Mouse (Mus musculus): ENCODE measurements around the gene Zfp462. TPM values are rescaled to one million over a fixed set of nuclear protein-coding genes. Genes with fewer than 3 reads are reported as not detected.

Gene Zfp462
- polyA plus RNA-seq, 1 experiment from 2014 or later = 2.9 TPM

DNA sequence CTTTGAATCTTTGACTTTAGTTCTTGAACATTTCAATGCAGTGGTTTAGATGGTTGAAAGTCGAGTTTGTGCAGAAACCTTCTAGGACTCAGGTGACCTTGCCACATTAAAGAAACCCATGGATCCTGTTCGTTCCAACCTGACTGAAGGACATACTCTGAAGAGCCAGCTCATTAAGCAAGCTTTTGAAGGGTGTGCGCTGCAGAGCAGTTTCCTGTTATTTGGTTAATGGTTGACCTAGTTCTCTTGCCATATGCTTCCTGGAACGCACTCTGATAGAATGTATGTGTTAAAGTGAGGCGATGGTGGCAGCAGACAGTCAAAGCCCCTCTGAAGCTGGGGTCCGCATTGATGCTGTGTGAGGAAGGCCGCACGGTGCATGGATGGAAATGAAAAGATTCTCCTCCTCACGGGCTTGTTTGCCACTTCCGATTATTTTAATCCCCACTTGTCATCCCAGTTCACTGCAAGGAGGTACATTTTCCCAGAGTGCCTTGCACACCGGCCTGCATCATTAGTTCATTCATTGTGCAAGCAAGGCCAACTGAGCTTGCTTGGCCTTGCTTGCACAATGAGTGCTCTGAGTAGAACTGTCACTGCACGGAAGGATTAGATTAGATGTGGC is 24.9 kb downstream of the Zfp462 start:
- Histone ChIP-seq H3K4me2 (ENCODE audit: low read length) (no peak overlapping the region), H3K36me3 (ENCODE audit: insufficient read depth, low read length) (no peaks in the 10 kb centered on the region), H3K4me1 (replicated peaks; ENCODE audit: insufficient read depth, low read length) (peaks cover 33% of the 10 kb centered on the region), H3K27me3 (ENCODE audit: insufficient read depth, low read length) (no peaks in the 10 kb centered on the region), H3K9me3 (replicated peaks; ENCODE audit: low read length) (no peaks in the 10 kb centered on the region), H3K4me3 (replicated peaks; ENCODE audit: low read depth, low read length) (no peak overlapping the region), H3K27ac (no peak overlapping the region), H3K9ac (ENCODE audit: low read depth, low read length) (no peak overlapping the region)
- 71% methylated on average over 12 of the region's 12 CpGs for WGBS
- no peak for TF ChIP-seq CTCF (IDR thresholded peaks at IDR 0.05; ENCODE audit: low read depth)
- DNase-seq (ENCODE audit: low spot score) (peak; percentile 33), ATAC-seq (replicated peaks; ENCODE audit: low FRiP score, low read depth) (no peak)

DNA sequence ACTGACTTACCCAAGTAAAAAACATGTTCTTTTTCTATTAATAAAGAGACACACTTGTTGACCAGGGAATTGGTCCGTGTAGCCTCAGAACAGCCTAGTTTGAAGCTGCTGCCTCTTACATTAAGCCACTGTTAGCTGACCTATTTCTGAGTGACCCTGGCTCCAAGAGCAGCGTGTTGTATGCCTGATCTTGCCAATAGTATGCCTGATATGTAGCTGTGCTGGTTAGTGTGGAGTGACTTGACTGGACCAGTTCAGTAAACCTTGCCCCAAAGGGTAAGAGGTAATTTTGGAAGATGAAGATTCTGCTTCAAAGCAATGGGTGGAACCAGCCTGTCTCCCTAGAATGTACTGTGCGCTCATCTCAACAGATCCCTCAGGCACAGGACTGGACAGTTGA is 26.5 kb downstream of the Zfp462 start:
- Histone ChIP-seq H3K27me3 (ENCODE audit: insufficient read depth, low read length) (no peaks in the 10 kb centered on the region), H3K27ac (no peak overlapping the region), H3K9me3 (replicated peaks; ENCODE audit: low read length) (no peaks in the 10 kb centered on the region), H3K4me1 (replicated peaks; ENCODE audit: insufficient read depth, low read length) (peaks cover 22% of the 10 kb centered on the region), H3K9ac (ENCODE audit: low read depth, low read length) (no peak overlapping the region), H3K4me2 (ENCODE audit: low read length) (no peak overlapping the region), H3K36me3 (ENCODE audit: insufficient read depth, low read length) (no peaks in the 10 kb centered on the region), H3K4me3 (replicated peaks; ENCODE audit: low read depth, low read length) (no peak overlapping the region)
- DNase-seq (ENCODE audit: low spot score) (no peak), ATAC-seq (replicated peaks; ENCODE audit: low FRiP score, low read depth) (no peak)
- WGBS = 81% methylated on average over 3 of the region's 3 CpGs
- TF ChIP-seq CTCF (IDR thresholded peaks at IDR 0.05; ENCODE audit: low read depth) = no peak

DNA sequence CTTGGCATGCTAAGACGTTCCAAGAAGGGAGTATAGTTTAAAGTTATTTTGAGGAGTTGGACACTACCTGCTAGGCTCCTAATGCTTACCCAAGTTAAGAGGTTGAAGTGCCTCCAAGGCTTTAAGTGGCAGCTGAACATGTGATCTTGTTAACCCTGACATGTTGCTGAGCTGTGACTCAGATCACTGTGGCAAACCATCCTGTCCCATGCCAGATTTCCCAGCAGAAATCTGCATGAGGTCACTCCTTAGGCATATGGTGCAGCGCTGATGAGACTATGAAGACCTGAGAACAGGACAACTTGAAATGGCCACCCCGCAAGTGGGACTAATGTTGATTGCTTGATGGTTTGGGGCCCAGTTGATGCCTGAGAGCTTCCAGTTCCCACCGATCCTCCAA is 27.2 kb downstream of the Zfp462 start:
- H3K4me2 ChIP-seq (ENCODE audit: low read length) = no peak overlapping the region
- peaks cover 15% of the 10 kb centered on the region for H3K4me1 ChIP-seq (replicated peaks; ENCODE audit: insufficient read depth, low read length)
- no peak overlapping the region for H3K9ac ChIP-seq (ENCODE audit: low read depth, low read length)
- DNase-seq (ENCODE audit: low spot score) = no peak
- no peaks in the 10 kb centered on the region for H3K9me3 ChIP-seq (replicated peaks; ENCODE audit: low read length)
- no peaks in the 10 kb centered on the region for H3K27me3 ChIP-seq (ENCODE audit: insufficient read depth, low read length)
- 81% methylated on average over 4 of the region's 4 CpGs for WGBS
- ATAC-seq (replicated peaks; ENCODE audit: low FRiP score, low read depth) = no peak; the same call in 1 of the 2 replicates
- H3K27ac ChIP-seq = no peak overlapping the region
- no peak for TF ChIP-seq CTCF (IDR thresholded peaks at IDR 0.05; ENCODE audit: low read depth)
- H3K36me3 ChIP-seq (ENCODE audit: insufficient read depth, low read length) = no peaks in the 10 kb centered on the region
- H3K4me3 ChIP-seq (replicated peaks; ENCODE audit: low read depth, low read length) = no peak overlapping the region

DNA sequence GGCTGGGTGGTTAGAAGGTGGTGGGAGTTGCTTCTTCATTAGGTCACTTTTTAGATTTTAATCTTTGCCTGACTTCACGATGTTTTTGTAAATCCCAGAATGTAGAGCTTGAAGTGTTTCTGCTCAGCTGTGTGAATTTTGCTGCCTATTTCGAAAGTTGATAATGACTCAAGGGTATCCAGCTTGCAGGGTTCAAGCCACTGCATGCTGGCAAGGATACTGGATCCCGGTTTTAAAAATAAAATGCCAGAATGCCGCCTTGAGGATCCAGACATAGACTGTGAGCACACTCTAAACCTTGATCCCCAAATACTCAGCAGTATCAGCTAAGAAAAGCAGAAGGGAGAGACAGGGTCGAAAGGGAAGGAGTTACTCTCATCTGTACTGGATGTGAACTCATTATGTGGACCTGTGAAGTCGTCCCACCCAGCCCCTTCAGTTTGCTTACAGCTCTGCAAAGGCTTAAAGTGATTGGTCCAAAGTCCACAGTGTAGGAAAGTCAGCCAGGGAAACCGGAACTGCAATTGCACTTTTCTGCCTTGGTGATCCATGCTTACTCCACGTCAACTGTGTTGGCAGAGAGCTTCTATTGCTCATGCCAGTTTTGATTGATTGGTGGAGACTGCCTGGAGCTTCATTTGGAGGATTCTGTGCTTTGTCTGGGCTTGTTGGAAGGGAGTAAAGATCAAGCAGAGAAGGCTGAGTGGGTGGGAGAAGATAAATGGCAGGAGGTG is 28.1 kb downstream of the Zfp462 start:
- 0 out of 2 replicates have a peak, but pooled peaks have one; percentile 46 for ATAC-seq (replicated peaks; ENCODE audit: low FRiP score, low read depth)
- H3K27ac ChIP-seq = no peak overlapping the region
- no peak for TF ChIP-seq CTCF (IDR thresholded peaks at IDR 0.05; ENCODE audit: low read depth)
- H3K27me3 ChIP-seq (ENCODE audit: insufficient read depth, low read length) = no peaks in the 10 kb centered on the region
- DNase-seq (ENCODE audit: low spot score) = no peak
- 64% methylated on average over 8 of the region's 8 CpGs for WGBS
- H3K4me3 ChIP-seq (replicated peaks; ENCODE audit: low read depth, low read length) = no peak overlapping the region
- peaks cover 11% of the 10 kb centered on the region for H3K4me1 ChIP-seq (replicated peaks; ENCODE audit: insufficient read depth, low read length)
- H3K9me3 ChIP-seq (replicated peaks; ENCODE audit: low read length) = no peaks in the 10 kb centered on the region
- no peak overlapping the region for H3K9ac ChIP-seq (ENCODE audit: low read depth, low read length)
- H3K36me3 ChIP-seq (ENCODE audit: insufficient read depth, low read length) = no peaks in the 10 kb centered on the region
- no peak overlapping the region for H3K4me2 ChIP-seq (ENCODE audit: low read length)

DNA sequence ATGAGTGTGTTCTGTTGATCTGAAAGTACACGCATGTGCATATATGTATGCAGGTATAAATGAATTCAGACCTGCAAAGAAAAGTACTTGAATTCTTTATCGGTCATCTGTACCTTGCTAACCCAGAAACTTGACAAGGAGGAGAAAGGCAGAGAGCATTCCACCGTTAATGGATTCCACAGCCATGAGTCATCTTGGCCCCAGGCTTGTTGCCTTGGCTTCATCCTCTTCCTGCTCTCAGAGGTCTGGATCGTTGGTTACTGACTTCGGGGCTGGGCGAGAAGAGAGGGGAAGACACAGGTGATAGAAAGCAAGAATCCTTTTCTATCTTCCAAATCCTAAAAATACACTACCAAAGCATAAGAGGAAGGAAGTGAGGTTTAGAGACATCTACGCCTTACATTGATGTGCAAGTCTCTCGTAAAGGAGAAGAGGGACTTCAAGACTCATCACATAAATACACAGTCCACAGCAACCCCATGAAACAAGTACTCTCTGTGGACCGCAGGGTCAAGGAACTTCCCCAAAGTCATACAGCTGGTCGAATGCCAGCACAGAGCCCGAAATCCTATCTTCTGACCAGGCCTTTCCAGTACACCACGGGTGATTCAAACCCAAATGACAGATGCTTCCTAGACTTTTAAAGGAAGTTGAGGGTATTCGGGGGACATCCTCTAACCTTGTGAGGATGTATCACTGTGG is 35.1 kb downstream of the Zfp462 start:
- no peak overlapping the region for H3K9ac ChIP-seq (ENCODE audit: low read depth, low read length)
- no peaks in the 10 kb centered on the region for H3K36me3 ChIP-seq (ENCODE audit: insufficient read depth, low read length)
- no peak overlapping the region for H3K4me3 ChIP-seq (replicated peaks; ENCODE audit: low read depth, low read length)
- H3K27ac ChIP-seq = peak overlapping the region; percentile 19; the same call in 1 of the 2 replicates
- DNase-seq (ENCODE audit: low spot score) (peak; percentile 74), ATAC-seq (replicated peaks; ENCODE audit: low FRiP score, low read depth) (no peak; the same call in 1 of the 2 replicates)
- H3K4me2 ChIP-seq (ENCODE audit: low read length) = no peak overlapping the region
- H3K4me1 ChIP-seq (replicated peaks; ENCODE audit: insufficient read depth, low read length) = no peaks in the 10 kb centered on the region; the same call in 1 of the 2 replicates
- no peaks in the 10 kb centered on the region for H3K9me3 ChIP-seq (replicated peaks; ENCODE audit: low read length)
- TF ChIP-seq CTCF (IDR thresholded peaks at IDR 0.05; ENCODE audit: low read depth) = no peak
- WGBS = 54% methylated on average over 13 of the region's 13 CpGs
- H3K27me3 ChIP-seq (ENCODE audit: insufficient read depth, low read length) = no peaks in the 10 kb centered on the region

DNA sequence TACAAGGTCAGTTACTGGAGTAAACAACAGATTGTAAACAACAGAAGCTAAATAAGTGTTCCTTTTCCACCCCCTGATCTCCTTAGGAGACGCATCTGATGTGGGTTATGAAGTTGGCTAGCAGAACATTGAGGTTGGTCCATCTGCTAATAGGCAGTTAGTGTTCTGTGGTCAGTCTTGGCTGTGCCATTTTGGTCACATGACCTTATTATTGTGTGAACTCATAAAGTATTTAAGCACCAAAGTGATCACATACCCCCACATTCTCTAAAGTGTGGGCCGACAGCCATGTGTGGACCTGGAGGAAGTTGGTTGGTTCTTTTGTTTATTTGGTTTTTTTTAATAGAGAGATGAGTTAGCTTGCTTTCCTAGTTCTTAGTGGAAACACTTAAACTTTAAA is 39.7 kb downstream of the Zfp462 start:
- WGBS = 76% methylated on average over 2 of the region's 2 CpGs
- no peak for DNase-seq (ENCODE audit: low spot score)
- Histone ChIP-seq H3K36me3 (ENCODE audit: insufficient read depth, low read length) (no peaks in the 10 kb centered on the region), H3K27ac (no peak overlapping the region), H3K27me3 (ENCODE audit: insufficient read depth, low read length) (no peaks in the 10 kb centered on the region), H3K9me3 (replicated peaks; ENCODE audit: low read length) (no peaks in the 10 kb centered on the region), H3K9ac (ENCODE audit: low read depth, low read length) (no peak overlapping the region), H3K4me3 (replicated peaks; ENCODE audit: low read depth, low read length) (no peak overlapping the region), H3K4me2 (ENCODE audit: low read length) (no peak overlapping the region), H3K4me1 (replicated peaks; ENCODE audit: insufficient read depth, low read length) (no peaks in the 10 kb centered on the region)
- TF ChIP-seq CTCF (IDR thresholded peaks at IDR 0.05; ENCODE audit: low read depth) = no peak
- no peak for ATAC-seq (replicated peaks; ENCODE audit: low FRiP score, low read depth)
